Mouse (Mus musculus): ENCODE measurements at regions not wholly inside any gene's neighbourhood (a gene's known extent, or its start where the extent isn't known, plus 50 kb on each side); places are given as distances from the start of the nearest gene placed in this dataset.

DNA sequence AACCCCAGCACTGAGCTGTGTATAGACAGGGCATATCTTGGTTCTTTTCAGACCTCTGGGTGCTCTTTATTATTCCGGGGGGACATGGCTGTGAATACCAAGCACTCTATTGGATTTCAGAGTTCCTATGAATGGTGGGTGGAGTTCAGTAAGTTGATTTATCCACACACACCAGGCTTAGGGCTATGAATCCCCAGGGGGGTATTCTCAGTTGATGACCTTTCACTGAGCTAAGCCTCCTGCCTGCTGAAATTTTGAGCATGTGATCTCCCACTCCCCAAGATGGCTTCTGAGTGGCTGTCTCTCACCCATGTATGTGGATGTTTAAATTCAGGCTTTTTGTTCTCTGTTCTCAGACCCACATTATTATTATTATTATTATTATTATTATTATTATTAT, 69.9 kb upstream of the Paqr3 start:
- no peak overlapping the region for H3K4me3 ChIP-seq (replicated peaks; ENCODE audit: low read depth, low read length)
- ATAC-seq (ENCODE audit: low FRiP score, low TSS enrichment) (no peak), DNase-seq (no peak)
- H3K36me3 ChIP-seq (ENCODE audit: control insufficient read depth, insufficient read depth, low read length) = no peaks in the 10 kb centered on the region
- no peaks in the 10 kb centered on the region for H3K27me3 ChIP-seq (ENCODE audit: control insufficient read depth, insufficient read depth, low read length)
- no peaks in the 10 kb centered on the region for H3K4me1 ChIP-seq (ENCODE audit: control insufficient read depth, insufficient read depth, low read length)
- no peak overlapping the region for H3K4me2 ChIP-seq (ENCODE audit: low read length)
- H3K9ac ChIP-seq (replicated peaks; ENCODE audit: low read length) = no peak overlapping the region
- 31% methylated on average over 1 of the region's 1 CpGs for WGBS
- H3K27ac ChIP-seq (replicated peaks; ENCODE audit: low read depth, low read length) = no peak overlapping the region
- H3K9me3 ChIP-seq (ENCODE audit: control insufficient read depth, low read length) = no peaks in the 10 kb centered on the region

DNA sequence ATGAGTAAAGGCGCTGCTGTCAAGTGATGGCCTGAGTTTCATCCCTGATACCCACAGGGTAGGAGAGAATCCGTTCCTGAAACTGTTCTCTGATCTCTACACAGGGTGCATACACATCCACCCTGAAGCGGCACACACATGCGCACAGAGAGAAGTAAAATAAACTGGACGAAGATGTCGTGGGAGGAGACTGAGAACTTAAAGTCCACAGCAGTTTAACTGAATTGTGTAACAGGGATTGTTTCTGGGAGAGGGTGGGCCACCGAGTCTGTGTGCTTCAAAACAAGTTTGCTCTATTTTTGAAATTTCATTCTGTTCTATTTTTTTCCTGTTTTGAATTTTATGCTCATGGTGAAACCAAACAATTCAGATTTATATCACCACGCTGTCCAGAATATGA, 63.0 kb upstream of the Paqr3 start:
- H3K9me3 ChIP-seq (ENCODE audit: control insufficient read depth, low read length) = no peaks in the 10 kb centered on the region
- no peaks in the 10 kb centered on the region for H3K36me3 ChIP-seq (ENCODE audit: control insufficient read depth, insufficient read depth, low read length)
- no peaks in the 10 kb centered on the region for H3K27me3 ChIP-seq (ENCODE audit: control insufficient read depth, insufficient read depth, low read length)
- no peaks in the 10 kb centered on the region for H3K4me1 ChIP-seq (ENCODE audit: control insufficient read depth, insufficient read depth, low read length)
- no peak overlapping the region for H3K4me3 ChIP-seq (replicated peaks; ENCODE audit: low read depth, low read length)
- WGBS = 90% methylated on average over 8 of the region's 8 CpGs
- H3K4me2 ChIP-seq (ENCODE audit: low read length) = no peak overlapping the region
- H3K9ac ChIP-seq (replicated peaks; ENCODE audit: low read length) = no peak overlapping the region
- no peak for ATAC-seq (ENCODE audit: low FRiP score, low TSS enrichment)
- no peak overlapping the region for H3K27ac ChIP-seq (replicated peaks; ENCODE audit: low read depth, low read length)
- DNase-seq = no peak

DNA sequence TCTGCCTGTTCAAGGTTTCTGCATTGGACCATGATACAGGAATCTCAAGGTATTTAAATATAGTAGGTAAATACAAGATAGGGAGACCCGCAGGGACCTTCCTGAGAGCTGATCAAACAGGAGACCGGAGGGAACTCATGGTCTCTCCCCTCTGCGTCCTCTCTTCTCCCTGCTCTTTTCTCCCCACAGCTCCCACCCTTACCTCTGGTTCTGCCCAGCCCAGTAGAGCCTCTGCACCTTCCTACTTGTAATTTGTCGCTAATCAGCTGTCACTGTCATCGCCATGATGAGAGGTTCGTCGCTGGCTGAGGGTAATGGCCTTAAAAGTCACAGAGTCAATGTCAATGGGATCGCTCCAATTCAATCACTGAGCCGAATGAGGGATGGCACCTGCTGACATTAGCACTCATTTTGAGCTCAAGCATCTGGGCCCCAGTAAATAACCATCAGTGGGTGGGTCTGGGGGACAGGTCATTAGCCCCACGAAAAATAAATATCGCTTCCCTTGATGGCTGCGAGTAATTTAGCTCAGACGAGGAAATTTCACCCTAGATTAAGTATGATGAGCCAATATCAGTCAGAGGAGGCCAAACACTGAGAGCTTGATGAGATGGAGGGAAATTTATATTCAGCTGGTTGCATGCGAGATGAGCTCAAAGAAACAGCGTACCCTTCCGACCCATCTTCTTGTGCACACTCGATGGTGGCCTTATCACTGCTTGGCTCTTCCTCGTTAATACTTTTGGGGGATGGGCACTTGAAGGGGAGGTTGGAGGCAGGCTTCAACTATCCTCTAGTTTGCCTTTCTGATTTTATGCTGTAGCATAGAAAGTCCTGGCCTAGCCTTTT, 56.2 kb upstream of the Paqr3 start:
- H3K9ac ChIP-seq (replicated peaks; ENCODE audit: low read length) = no peak overlapping the region
- ATAC-seq (ENCODE audit: low FRiP score, low TSS enrichment) = no peak
- H3K4me3 ChIP-seq (replicated peaks; ENCODE audit: low read depth, low read length) = no peak overlapping the region
- H3K4me2 ChIP-seq (ENCODE audit: low read length) = no peak overlapping the region
- 74% methylated on average over 18 of the region's 18 CpGs for WGBS
- H3K9me3 ChIP-seq (ENCODE audit: control insufficient read depth, low read length) = no peaks in the 10 kb centered on the region
- H3K27ac ChIP-seq (replicated peaks; ENCODE audit: low read depth, low read length) = no peak overlapping the region
- no peaks in the 10 kb centered on the region for H3K27me3 ChIP-seq (ENCODE audit: control insufficient read depth, insufficient read depth, low read length)
- no peaks in the 10 kb centered on the region for H3K4me1 ChIP-seq (ENCODE audit: control insufficient read depth, insufficient read depth, low read length)
- H3K36me3 ChIP-seq (ENCODE audit: control insufficient read depth, insufficient read depth, low read length) = no peaks in the 10 kb centered on the region
- DNase-seq = peak; percentile 5

DNA sequence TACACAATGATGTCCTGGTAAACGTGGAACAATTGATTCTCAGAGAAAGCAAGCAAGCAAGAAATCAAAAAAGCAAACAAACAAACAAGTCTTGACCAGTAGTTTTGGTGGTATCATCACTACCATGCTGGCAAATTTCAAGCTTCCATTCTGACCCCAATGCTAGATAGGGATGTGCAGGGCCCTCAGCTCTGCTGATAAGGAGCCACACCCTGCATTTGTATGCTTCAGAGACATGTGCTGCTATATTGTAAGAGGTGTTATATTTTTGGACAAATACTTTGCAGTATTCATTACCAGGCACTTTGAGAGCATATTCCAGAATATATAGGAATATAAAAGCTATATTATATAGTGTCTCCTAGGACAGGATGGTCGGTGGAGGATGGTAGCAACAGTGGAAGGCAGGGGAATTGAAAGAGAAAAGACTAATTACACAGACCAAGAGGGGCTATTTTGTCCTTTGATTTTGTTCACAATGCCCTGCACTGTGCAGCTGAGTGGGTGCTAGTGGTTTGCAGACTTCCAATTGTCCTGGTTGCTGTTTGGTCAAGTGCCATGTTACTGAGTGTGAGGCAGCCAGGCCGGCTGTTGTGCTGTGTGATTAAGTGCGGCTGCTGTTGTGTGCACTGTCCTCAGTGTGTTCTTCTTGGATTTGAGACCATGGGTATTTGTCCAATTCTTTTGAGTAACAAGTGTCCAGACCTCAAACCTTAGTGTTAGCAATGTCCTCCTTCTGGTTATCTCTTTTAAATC, 54.9 kb upstream of the Paqr3 start:
- H3K36me3 ChIP-seq (ENCODE audit: control insufficient read depth, insufficient read depth, low read length) = no peaks in the 10 kb centered on the region
- no peak overlapping the region for H3K27ac ChIP-seq (replicated peaks; ENCODE audit: low read depth, low read length)
- 76% methylated on average over 4 of the region's 4 CpGs for WGBS
- H3K27me3 ChIP-seq (ENCODE audit: control insufficient read depth, insufficient read depth, low read length) = no peaks in the 10 kb centered on the region
- H3K4me3 ChIP-seq (replicated peaks; ENCODE audit: low read depth, low read length) = no peak overlapping the region
- no peak overlapping the region for H3K9ac ChIP-seq (replicated peaks; ENCODE audit: low read length)
- H3K9me3 ChIP-seq (ENCODE audit: control insufficient read depth, low read length) = no peaks in the 10 kb centered on the region
- DNase-seq (peak; percentile 8), ATAC-seq (ENCODE audit: low FRiP score, low TSS enrichment) (no peak)
- no peaks in the 10 kb centered on the region for H3K4me1 ChIP-seq (ENCODE audit: control insufficient read depth, insufficient read depth, low read length)
- no peak overlapping the region for H3K4me2 ChIP-seq (ENCODE audit: low read length)

Measured in midbrain, embryonic 14.5 days (tissue).